Mouse (Mus musculus) midbrain, embryonic 12.5 days (tissue): ENCODE measurements around the gene Mfap3l. TPM values are rescaled to one million over a fixed set of nuclear protein-coding genes. Genes with fewer than 3 reads are reported as not detected.

Experiments used
- polyA plus RNA-seq: library from polyadenylated mRNA; unstranded; fragments of >200 nt; fragmentation: Nextera tagmentation; extraction: Ambion mirVana; gene quantifications from 2 replicates; pipeline ENCODE4 v1.2.1, GENCODE M21; 2016

Mfap3l gene
- polyA plus RNA-seq, 1 experiment from 2014 or later: 1.3 TPM

Other genes starting within 250 kb of the Mfap3l start
- not detected in 2 replicates for gene Gm10283, start 129.6 kb upstream of the Mfap3l start, polyA plus RNA-seq
- gene Aadat, start 126.9 kb upstream of the Mfap3l start, polyA plus RNA-seq: 1.3 and 1.9 TPM in 2 replicates